Mouse (Mus musculus) hindbrain, embryonic 15.5 days (tissue): ENCODE data around the gene Dcst1. TPM values are rescaled to one million over a fixed set of nuclear protein-coding genes. Genes with fewer than 3 reads are reported as not detected.

Experiments
- ATAC-seq: fragments of 200-750 bp; cut with Nextera tagmentation; 2 replicates; pipeline ENCODE4 v1.8.0; 2017; ENCODE audit warnings: low read depth, moderate number of reproducible peaks, moderate TSS enrichment; ENCODE audit not compliant: low FRiP score
- H3K27ac ChIP-seq: fragments of 300-500 bp; sonication (generic); replicated peaks from 2 replicates; pipeline ENCODE4 v1.5.1; 2015; ENCODE audit warnings: mild to moderate bottlenecking, inconsistent platforms
- H3K27me3 ChIP-seq: fragments of 300-500 bp; sonication (generic); 2 replicates; pipeline ENCODE4 v1.6.1; 2015; ENCODE audit warnings: control low read depth, inconsistent platforms
- H3K36me3 ChIP-seq: fragments of 300-500 bp; sonication (generic); 2 replicates; pipeline ENCODE4 v1.6.1; 2015; ENCODE audit warnings: control low read depth, inconsistent platforms
- H3K4me1 ChIP-seq: fragments of 300-500 bp; sonication (generic); replicated peaks from 2 replicates; pipeline ENCODE4 v1.6.1; 2015; ENCODE audit warnings: control low read depth, inconsistent platforms
- H3K4me2 ChIP-seq: fragments of 300-500 bp; sonication (generic); 2 replicates; pipeline ENCODE4 v1.6.1; 2015; ENCODE audit warnings: moderate library complexity, mild to moderate bottlenecking, inconsistent platforms
- H3K4me3 ChIP-seq: fragments of 300-500 bp; sonication (generic); 2 replicates; pipeline ENCODE4 v1.5.1; 2015; ENCODE audit warnings: mild to moderate bottlenecking, inconsistent platforms
- H3K9ac ChIP-seq: fragments of 300-500 bp; sonication (generic); 2 replicates; pipeline ENCODE4 v1.6.1; 2015; ENCODE audit warnings: inconsistent platforms
- H3K9me3 ChIP-seq: fragments of 300-500 bp; sonication (generic); 2 replicates; pipeline ENCODE4 v1.6.1; 2016; ENCODE audit warnings: control low read depth, inconsistent platforms
- WGBS: fragments of 180-500 bp; shearing (Covaris S2); methylation state at CpG from one replicate; pipeline ENCODE4 v1.1.7; 2015; 5-methylcytosine and 5-hydroxymethylcytosine counted together
- polyA plus RNA-seq: library from polyadenylated mRNA; unstranded; fragments of >200 nt; fragmentation: Nextera tagmentation; extraction: Ambion mirVana; gene quantifications from 2 replicates; pipeline ENCODE4 v1.2.1, GENCODE M21; 2015

The Dcst1 gene
- polyA plus RNA-seq, 1 experiment from 2014 or later: 0.89 TPM

- Histone ChIP-seq H3K27me3 (no peaks in the 10 kb centered on the region), H3K27ac (peak within 1 kb of the TSS; percentile 66), H3K9ac (peak within 1 kb of the TSS; percentile 59), H3K4me1 (peaks cover 61% of the 10 kb centered on the region), H3K9me3 (no peaks in the 10 kb centered on the region), H3K4me3 (peak within 1 kb of the TSS; percentile 84), H3K4me2 (peak within 1 kb of the TSS; percentile 95), H3K36me3 (no peaks in the 10 kb centered on the region)
- peak; percentile 73 for ATAC-seq
- WGBS: under 1% methylated on average over 43 of the region's 44 CpGs
Observed at GRCm38 (mm10) chr3:89337721-89338578, 27.1 kb downstream of the Dcst1 start, which contains the start of gene Efna4. Gene Efna4, minus strand, starts transcription at chr3:89338028.

- H3K27ac ChIP-seq: peak overlapping the region; percentile 66
- ATAC-seq: no peak
- H3K4me1 ChIP-seq: peaks cover 68% of the 10 kb centered on the region
- peak overlapping the region; percentile 59 for H3K9ac ChIP-seq
- H3K4me2 ChIP-seq: peak overlapping the region; percentile 95
- H3K27me3 ChIP-seq: no peaks in the 10 kb centered on the region
- H3K9me3 ChIP-seq: no peaks in the 10 kb centered on the region
- 2% methylated on average over 9 of the region's 21 CpGs for WGBS
- peak overlapping the region; percentile 84 for H3K4me3 ChIP-seq
- no peaks in the 10 kb centered on the region for H3K36me3 ChIP-seq
Observed at GRCm38 (mm10) chr3:89337062-89337720, 27.9 kb downstream of the Dcst1 start.

- Histone ChIP-seq H3K27ac (no peak overlapping the region), H3K4me3 (peak overlapping the region; percentile 84), H3K4me1 (peaks cover 68% of the 10 kb centered on the region), H3K27me3 (no peaks in the 10 kb centered on the region), H3K4me2 (peak overlapping the region; percentile 95), H3K9me3 (no peaks in the 10 kb centered on the region), H3K9ac (peak overlapping the region; percentile 25), H3K36me3 (no peaks in the 10 kb centered on the region)
- no peak for ATAC-seq
- WGBS: 10% methylated on average over 6 of the region's 6 CpGs
Observed at GRCm38 (mm10) chr3:89336529-89336928, 28.5 kb downstream of the Dcst1 start.

GRCm38 (mm10) chr3:89333053-89333452 is 32.0 kb downstream of the Dcst1 start:
- H3K36me3 ChIP-seq: no peaks in the 10 kb centered on the region
- H3K9me3 ChIP-seq: no peaks in the 10 kb centered on the region
- no peaks in the 10 kb centered on the region for H3K27me3 ChIP-seq
- H3K4me3 ChIP-seq: no peak overlapping the region
- H3K4me1 ChIP-seq: peaks cover 54% of the 10 kb centered on the region
- H3K27ac ChIP-seq: peak overlapping the region; percentile 53
- ATAC-seq: no peak
- H3K4me2 ChIP-seq: 0 out of 2 replicates have a peak overlapping the region, but pooled peaks have one; percentile 7
- no peak overlapping the region for H3K9ac ChIP-seq
- 47% methylated on average over 11 of the region's 11 CpGs for WGBS

GRCm38 (mm10) chr3:89332476-89332875 is 32.6 kb downstream of the Dcst1 start:
- Histone ChIP-seq H3K4me1 (peaks cover 52% of the 10 kb centered on the region), H3K9ac (no peak overlapping the region), H3K36me3 (no peaks in the 10 kb centered on the region), H3K4me2 (0 out of 2 replicates have a peak overlapping the region, but pooled peaks have one; percentile 7), H3K27ac (peak overlapping the region; percentile 53), H3K9me3 (no peaks in the 10 kb centered on the region), H3K27me3 (no peaks in the 10 kb centered on the region), H3K4me3 (no peak overlapping the region)
- no peak; the same call in 1 of the 2 replicates for ATAC-seq
- 28% methylated on average over 12 of the region's 12 CpGs for WGBS

- no peak overlapping the region for H3K9ac ChIP-seq
- WGBS: 33% methylated on average over 10 of the region's 10 CpGs
- ATAC-seq: no peak
- H3K4me3 ChIP-seq: no peak overlapping the region
- H3K27ac ChIP-seq: 0 out of 2 replicates have a peak overlapping the region, but pooled peaks have one; percentile 53
- H3K27me3 ChIP-seq: no peaks in the 10 kb centered on the region
- peaks cover 47% of the 10 kb centered on the region for H3K4me1 ChIP-seq
- H3K4me2 ChIP-seq: 0 out of 2 replicates have a peak overlapping the region, but pooled peaks have one; percentile 7
- H3K9me3 ChIP-seq: no peaks in the 10 kb centered on the region
- H3K36me3 ChIP-seq: no peaks in the 10 kb centered on the region
Observed at GRCm38 (mm10) chr3:89332013-89332412, 33.0 kb downstream of the Dcst1 start.

GRCm38 (mm10) chr3:89331561-89331960 is 33.5 kb downstream of the Dcst1 start:
- WGBS: 70% methylated on average over 13 of the region's 13 CpGs
- H3K36me3 ChIP-seq: no peaks in the 10 kb centered on the region
- no peaks in the 10 kb centered on the region for H3K27me3 ChIP-seq
- no peak overlapping the region for H3K27ac ChIP-seq
- ATAC-seq: no peak
- H3K4me1 ChIP-seq: peaks cover 43% of the 10 kb centered on the region
- no peak overlapping the region for H3K4me3 ChIP-seq
- no peak overlapping the region for H3K9ac ChIP-seq
- H3K9me3 ChIP-seq: no peaks in the 10 kb centered on the region
- H3K4me2 ChIP-seq: no peak overlapping the region

- Histone ChIP-seq H3K4me3 (no peak overlapping the region), H3K27ac (no peak overlapping the region), H3K9me3 (no peaks in the 10 kb centered on the region), H3K4me2 (no peak overlapping the region), H3K36me3 (no peaks in the 10 kb centered on the region), H3K27me3 (no peaks in the 10 kb centered on the region), H3K4me1 (peaks cover 37% of the 10 kb centered on the region), H3K9ac (no peak overlapping the region)
- ATAC-seq: no peak
- WGBS: 19% methylated on average over 10 of the region's 10 CpGs
Observed at GRCm38 (mm10) chr3:89330948-89331347, 34.1 kb downstream of the Dcst1 start.

- peaks cover 33% of the 10 kb centered on the region for H3K4me1 ChIP-seq
- 33% methylated on average over 3 of the region's 3 CpGs for WGBS
- H3K27ac ChIP-seq: no peak overlapping the region
Observed at GRCm38 (mm10) chr3:89330346-89330745, 34.7 kb downstream of the Dcst1 start.

GRCm38 (mm10) chr3:89328623-89329022 is 36.4 kb downstream of the Dcst1 start:
- 17% methylated on average over 4 of the region's 4 CpGs for WGBS
- H3K4me2 ChIP-seq: no peak overlapping the region
- H3K9ac ChIP-seq: no peak overlapping the region
- peaks cover 4% of the 10 kb centered on the region; the same call in 1 of the 2 replicates for H3K27me3 ChIP-seq
- H3K4me3 ChIP-seq: no peak overlapping the region
- H3K27ac ChIP-seq: no peak overlapping the region
- no peaks in the 10 kb centered on the region for H3K36me3 ChIP-seq
- H3K9me3 ChIP-seq: no peaks in the 10 kb centered on the region
- no peak for ATAC-seq
- peaks cover 33% of the 10 kb centered on the region for H3K4me1 ChIP-seq

More at GRCm38 (mm10) chr3:89330346-89330745, 34.7 kb downstream of the Dcst1 start:
- H3K27me3 ChIP-seq: no peaks in the 10 kb centered on the region
- H3K9ac ChIP-seq: no peak overlapping the region
- no peaks in the 10 kb centered on the region for H3K9me3 ChIP-seq
- ATAC-seq: peak; percentile 29; the same call in 1 of the 2 replicates
- no peaks in the 10 kb centered on the region for H3K36me3 ChIP-seq
- no peak overlapping the region for H3K4me3 ChIP-seq
- no peak overlapping the region for H3K4me2 ChIP-seq

- Histone ChIP-seq H3K9ac (no peak overlapping the region), H3K27ac (no peak overlapping the region), H3K9me3 (no peaks in the 10 kb centered on the region), H3K4me3 (no peak overlapping the region), H3K27me3 (peaks cover 4% of the 10 kb centered on the region; the same call in 1 of the 2 replicates), H3K36me3 (no peaks in the 10 kb centered on the region), H3K4me1 (peaks cover 28% of the 10 kb centered on the region), H3K4me2 (no peak overlapping the region)
- WGBS: 37% methylated on average over 9 of the region's 9 CpGs
- no peak for ATAC-seq
Observed at GRCm38 (mm10) chr3:89327371-89327870, 37.6 kb downstream of the Dcst1 start.

GRCm38 (mm10) chr3:89325882-89326281 is 39.2 kb downstream of the Dcst1 start:
- Histone ChIP-seq H3K27me3 (peaks cover 4% of the 10 kb centered on the region; the same call in 1 of the 2 replicates), H3K9me3 (no peaks in the 10 kb centered on the region), H3K27ac (no peak overlapping the region), H3K36me3 (no peaks in the 10 kb centered on the region), H3K4me1 (peaks cover 23% of the 10 kb centered on the region), H3K4me2 (no peak overlapping the region), H3K9ac (no peak overlapping the region), H3K4me3 (no peak overlapping the region)
- 94% methylated on average over 8 of the region's 8 CpGs for WGBS
- no peak for ATAC-seq
